Mouse (Mus musculus) spleen, adult 2 months (tissue): Measurements from ENCODE around the gene Myo3b.

Source experiments
- CTCF ChIP-seq: fragments of 200-500 bp; IDR thresholded peaks from 2 replicates; pipeline ENCODE4 v1.5.1; 2011; ENCODE audit warnings: mild to moderate bottlenecking, inconsistent platforms; ENCODE audit not compliant: insufficient read depth, insufficient read length, insufficient replicate concordance; ENCODE audit errors: extremely low read depth
- POLR2A ChIP-seq: fragments of 200-500 bp; IDR thresholded peaks from 2 replicates; pipeline ENCODE4 v1.6.1; 2011; ENCODE audit warnings: low read depth, low read length, inconsistent platforms

DNA sequence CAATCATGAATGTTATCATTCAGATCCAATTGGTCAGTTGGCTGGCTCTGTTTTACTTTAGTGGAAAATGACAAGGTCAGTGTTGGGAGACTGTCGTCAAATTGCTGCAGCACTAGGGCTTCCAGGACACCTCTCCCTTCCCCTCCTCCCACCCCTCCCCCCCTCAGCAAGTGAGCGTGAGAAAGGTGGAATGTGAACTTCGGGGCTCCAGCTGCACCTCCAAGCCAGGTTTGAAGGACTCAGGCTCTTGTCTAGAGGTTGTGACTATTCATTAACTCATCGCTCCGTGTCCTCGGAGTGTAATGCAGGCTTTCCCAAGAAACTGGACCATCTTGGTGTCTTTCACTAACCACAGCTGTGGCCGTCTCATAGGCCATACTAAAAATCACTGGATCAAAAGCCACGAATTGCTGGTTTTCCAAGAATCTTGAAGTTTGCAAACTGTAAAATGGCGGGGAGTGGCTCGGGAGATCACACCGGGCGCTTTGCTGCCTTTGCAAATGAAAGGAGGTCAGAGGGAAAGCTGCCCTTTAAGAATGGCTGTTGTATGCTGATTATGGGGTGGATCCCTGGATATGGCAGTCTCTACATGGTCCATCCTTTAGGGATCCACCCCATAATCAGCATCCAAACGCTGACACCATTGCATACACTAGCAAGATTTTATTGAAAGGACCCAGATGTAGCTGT is 110.0 kb downstream of the Myo3b start:
- TF ChIP-seq CTCF (no peak), POLR2A (no peak)
